Mouse (Mus musculus): ENCODE measurements around the gene Dnah7b. TPM values are rescaled to one million over a fixed set of nuclear protein-coding genes. Genes with fewer than 3 reads are reported as not detected.
"Not testable (repeated sequence)": the region's sequence is repeated elsewhere in the genome, so short reads cannot be mapped to it uniquely, and the experiment has no call there.

The Dnah7b gene
- total and polyA plus RNA-seq, 3 experiments, result 0.10 TPM; not detected in 2

GRCm38 (mm10) chr1:46117179-46117578 is 51.1 kb downstream of the Dnah7b start:
- H3K36me3 ChIP-seq (ENCODE audit: control insufficient read depth in 1 of 2, insufficient read depth in 2 of 2, low read length in 2 of 2); H3K27ac ChIP-seq (ENCODE audit: control insufficient read depth, low read depth, low read length); H3K4me3 ChIP-seq (ENCODE audit: control insufficient read depth in 1 of 2, insufficient read depth in 1 of 2, low read depth in 2 of 2, low read length in 2 of 2); DNase-seq (ENCODE audit: low read depth, low spot score); H3K9me3 ChIP-seq (replicated peaks; ENCODE audit: insufficient read depth, low read length); H3K27me3 ChIP-seq (ENCODE audit: control insufficient read depth in 1 of 2, insufficient read depth in 2 of 2, low read length in 2 of 2); H3K4me1 ChIP-seq (ENCODE audit: control insufficient read depth in 1 of 2, insufficient read depth in 2 of 2, low read length in 2 of 2); H3K9ac ChIP-seq (ENCODE audit: control insufficient read depth, low read depth, low read length, poor library complexity, severe bottlenecking); H3K79me2 ChIP-seq (ENCODE audit: control insufficient read depth, insufficient read depth, low read length, poor library complexity): not testable (repeated sequence)

DNA sequence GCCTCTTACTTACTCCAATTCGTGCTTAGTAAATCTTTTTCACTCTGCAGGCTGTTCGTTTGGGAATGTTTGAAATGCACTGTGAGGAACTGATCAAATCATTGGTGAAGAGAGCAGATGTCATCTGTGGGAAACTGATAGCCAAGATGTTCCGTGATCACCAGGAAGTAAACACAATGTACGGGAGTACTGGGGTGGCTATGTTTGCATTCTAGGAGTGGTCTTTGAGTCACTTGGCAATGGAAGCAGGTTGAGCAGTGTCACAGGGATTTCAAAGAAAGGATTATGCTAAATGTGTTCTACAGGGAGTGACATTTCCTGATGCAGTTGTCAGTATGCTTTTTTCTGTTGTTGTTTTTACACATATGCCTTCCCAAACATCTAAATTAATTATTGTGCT is 61.9 kb downstream of the Dnah7b start:
- no peaks in the 10 kb centered on the region for H3K79me2 ChIP-seq (ENCODE audit: control insufficient read depth, insufficient read depth, low read length, poor library complexity)
- no peak for DNase-seq (ENCODE audit: low read depth, low spot score)
- H3K9me3 ChIP-seq (replicated peaks; ENCODE audit: insufficient read depth, low read length), result no peaks in the 10 kb centered on the region
- no peak overlapping the region for H3K9ac ChIP-seq (ENCODE audit: control insufficient read depth, low read depth, low read length, poor library complexity, severe bottlenecking)
- no peaks in the 10 kb centered on the region for H3K36me3 ChIP-seq (ENCODE audit: control insufficient read depth in 1 of 2, insufficient read depth in 2 of 2, low read length in 2 of 2)
- H3K4me1 ChIP-seq (ENCODE audit: control insufficient read depth in 1 of 2, insufficient read depth in 2 of 2, low read length in 2 of 2), result no peaks in the 10 kb centered on the region
- no peaks in the 10 kb centered on the region for H3K27me3 ChIP-seq (ENCODE audit: control insufficient read depth in 1 of 2, insufficient read depth in 2 of 2, low read length in 2 of 2)
- H3K27ac ChIP-seq (ENCODE audit: control insufficient read depth, low read depth, low read length), result no peak overlapping the region
- TF ChIP-seq NELFE (IDR thresholded peaks at IDR 0.05; ENCODE audit: low read depth, low read length) (no peak), MAFK (IDR thresholded peaks at IDR 0.05; ENCODE audit: borderline replicate concordance, low read depth, low read length) (no peak), MXI1 (IDR thresholded peaks at IDR 0.05; ENCODE audit: low read depth, low read length) (no peak), NRF1 (IDR thresholded peaks at IDR 0.05; ENCODE audit: insufficient read depth, low read depth, low read length, poor library complexity, severe bottlenecking) (no peak), TCF12 (IDR thresholded peaks at IDR 0.05; ENCODE audit: low read depth, low read length) (no peak), MAX (IDR thresholded peaks at IDR 0.05; ENCODE audit: low read length) (no peak)
- H3K4me3 ChIP-seq (ENCODE audit: control insufficient read depth in 1 of 2, insufficient read depth in 1 of 2, low read depth in 2 of 2, low read length in 2 of 2), result no peak overlapping the region

DNA sequence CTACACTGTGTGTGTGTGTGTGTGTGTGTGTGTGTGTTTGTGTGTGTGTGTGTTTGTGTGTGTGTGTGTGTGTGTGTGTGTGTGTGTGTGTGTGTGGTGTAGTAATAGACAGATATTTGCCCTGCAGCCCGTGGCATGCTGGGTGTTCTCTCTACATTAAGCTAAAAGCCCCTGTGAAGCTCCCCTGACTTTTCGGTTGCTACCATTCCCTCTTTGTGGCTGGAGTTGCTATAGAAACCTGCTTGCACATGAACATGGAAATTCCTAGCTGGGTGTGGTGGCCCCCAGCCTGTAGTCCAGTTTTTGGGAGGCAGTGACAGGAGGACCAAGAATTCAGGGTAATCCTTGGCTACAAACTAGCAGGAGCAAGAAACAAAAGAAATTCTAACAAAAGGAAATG is 130.7 kb downstream of the Dnah7b start:
- H3K4me1 ChIP-seq (ENCODE audit: control insufficient read depth in 1 of 2, insufficient read depth in 2 of 2, low read length in 2 of 2); H3K9me3 ChIP-seq (replicated peaks; ENCODE audit: insufficient read depth, low read length); DNase-seq (ENCODE audit: low read depth, low spot score); H3K4me3 ChIP-seq (ENCODE audit: control insufficient read depth in 1 of 2, insufficient read depth in 1 of 2, low read depth in 2 of 2, low read length in 2 of 2); H3K79me2 ChIP-seq (ENCODE audit: control insufficient read depth, insufficient read depth, low read length, poor library complexity); H3K27me3 ChIP-seq (ENCODE audit: control insufficient read depth in 1 of 2, insufficient read depth in 2 of 2, low read length in 2 of 2); H3K36me3 ChIP-seq (ENCODE audit: control insufficient read depth in 1 of 2, insufficient read depth in 2 of 2, low read length in 2 of 2); H3K9ac ChIP-seq (ENCODE audit: control insufficient read depth, low read depth, low read length, poor library complexity, severe bottlenecking); H3K27ac ChIP-seq (ENCODE audit: control insufficient read depth, low read depth, low read length): not testable (repeated sequence)

GRCm38 (mm10) chr1:46201169-46201568 is 135.1 kb downstream of the Dnah7b start:
- not testable (repeated sequence) for DNase-seq (ENCODE audit: low read depth, low spot score); H3K27ac ChIP-seq (ENCODE audit: control insufficient read depth, low read depth, low read length); H3K9me3 ChIP-seq (replicated peaks; ENCODE audit: insufficient read depth, low read length); H3K4me1 ChIP-seq (ENCODE audit: control insufficient read depth in 1 of 2, insufficient read depth in 2 of 2, low read length in 2 of 2); H3K79me2 ChIP-seq (ENCODE audit: control insufficient read depth, insufficient read depth, low read length, poor library complexity); H3K9ac ChIP-seq (ENCODE audit: control insufficient read depth, low read depth, low read length, poor library complexity, severe bottlenecking); H3K4me3 ChIP-seq (ENCODE audit: control insufficient read depth in 1 of 2, insufficient read depth in 1 of 2, low read depth in 2 of 2, low read length in 2 of 2); H3K36me3 ChIP-seq (ENCODE audit: control insufficient read depth in 1 of 2, insufficient read depth in 2 of 2, low read length in 2 of 2); H3K27me3 ChIP-seq (ENCODE audit: control insufficient read depth in 1 of 2, insufficient read depth in 2 of 2, low read length in 2 of 2)

- H3K27ac ChIP-seq (ENCODE audit: control insufficient read depth, low read depth, low read length); H3K36me3 ChIP-seq (ENCODE audit: control insufficient read depth in 1 of 2, insufficient read depth in 2 of 2, low read length in 2 of 2); H3K9ac ChIP-seq (ENCODE audit: control insufficient read depth, low read depth, low read length, poor library complexity, severe bottlenecking); DNase-seq (ENCODE audit: low read depth, low spot score); H3K79me2 ChIP-seq (ENCODE audit: control insufficient read depth, insufficient read depth, low read length, poor library complexity); H3K4me1 ChIP-seq (ENCODE audit: control insufficient read depth in 1 of 2, insufficient read depth in 2 of 2, low read length in 2 of 2); H3K4me3 ChIP-seq (ENCODE audit: control insufficient read depth in 1 of 2, insufficient read depth in 1 of 2, low read depth in 2 of 2, low read length in 2 of 2); H3K27me3 ChIP-seq (ENCODE audit: control insufficient read depth in 1 of 2, insufficient read depth in 2 of 2, low read length in 2 of 2); H3K9me3 ChIP-seq (replicated peaks; ENCODE audit: insufficient read depth, low read length): not testable (repeated sequence)
Observed at GRCm38 (mm10) chr1:46210014-46210588, 144.0 kb downstream of the Dnah7b start.

GRCm38 (mm10) chr1:46222704-46223103 is 156.6 kb downstream of the Dnah7b start:
- not testable (repeated sequence) for DNase-seq (ENCODE audit: low read depth, low spot score); H3K27me3 ChIP-seq (ENCODE audit: control insufficient read depth in 1 of 2, insufficient read depth in 2 of 2, low read length in 2 of 2); H3K27ac ChIP-seq (ENCODE audit: control insufficient read depth, low read depth, low read length); H3K36me3 ChIP-seq (ENCODE audit: control insufficient read depth in 1 of 2, insufficient read depth in 2 of 2, low read length in 2 of 2); H3K4me1 ChIP-seq (ENCODE audit: control insufficient read depth in 1 of 2, insufficient read depth in 2 of 2, low read length in 2 of 2); H3K79me2 ChIP-seq (ENCODE audit: control insufficient read depth, insufficient read depth, low read length, poor library complexity); H3K4me3 ChIP-seq (ENCODE audit: control insufficient read depth in 1 of 2, insufficient read depth in 1 of 2, low read depth in 2 of 2, low read length in 2 of 2); H3K9me3 ChIP-seq (replicated peaks; ENCODE audit: insufficient read depth, low read length); H3K9ac ChIP-seq (ENCODE audit: control insufficient read depth, low read depth, low read length, poor library complexity, severe bottlenecking)
